13 mouse cellular contexts compared by ENCODE assay signal in the genomic region with DNA sequence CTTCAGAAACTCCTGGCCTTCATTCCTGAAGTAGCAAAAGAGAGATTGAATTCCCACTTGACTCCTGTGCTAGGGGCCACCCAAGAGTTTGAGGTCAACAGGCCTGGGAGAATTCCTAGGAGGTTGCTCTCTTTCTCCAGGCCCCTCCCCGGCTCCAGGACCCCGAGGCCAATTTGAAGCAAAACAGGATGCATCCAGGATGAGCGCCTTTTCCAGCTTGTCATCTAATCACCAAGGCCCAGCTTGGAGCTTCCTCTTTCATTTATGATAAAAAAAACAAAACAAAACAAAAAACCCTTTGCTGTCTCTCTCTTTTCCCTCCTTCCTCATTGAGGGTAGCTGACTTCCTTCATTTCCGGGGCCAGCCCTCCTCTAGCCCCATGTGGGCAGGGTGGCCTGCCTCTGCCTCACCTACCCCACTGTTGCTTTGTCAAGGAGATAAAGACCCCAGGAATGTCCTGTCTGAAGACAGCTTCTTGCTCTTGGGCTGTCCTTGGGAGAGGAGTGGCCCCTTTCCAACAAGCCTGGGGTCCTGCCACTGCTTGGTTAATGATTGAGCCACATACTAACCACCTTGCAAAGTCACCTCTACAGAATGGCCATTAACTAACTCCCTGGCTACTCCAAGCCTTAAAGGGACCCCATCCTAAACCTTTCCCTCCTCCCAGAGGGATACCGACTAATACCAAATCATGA. TPM values are rescaled to one million over a fixed set of nuclear protein-coding genes. Genes with fewer than 3 reads are reported as not detected.
DNase-seq lines count a peak whose midpoint lies in the region; ATAC-seq and TF ChIP-seq lines count a peak whose summit lies in the region.
"Had no signal": no experiment of that assay in that cellular context is flagged by ENCODE, and none has a peak within 500 bp of the region (broad histone marks: within the 10 kb centered on the region; RNA-seq: fewer than 3 reads in every experiment).

No protein-coding gene starts in this region.

- 43% methylated on average over 5 of the region's 5 CpGs for WGBS in liver, embryonic 13.5 days (ENCODE audit: insufficient replicate concordance)
- 39% methylated on average over 5 of the region's 5 CpGs for WGBS in liver, embryonic 11.5 days
- 39% methylated on average over 5 of the region's 5 CpGs for WGBS in heart, embryonic 11.5 days (ENCODE audit: insufficient replicate concordance)
- WGBS in kidney, embryonic 16.5 days = 51% methylated on average over 5 of the region's 5 CpGs
- WGBS in olfactory bulb, adult 2 months = 66% methylated on average over 5 of the region's 5 CpGs

- no peak overlapping the region for H3K4me2 ChIP-seq in liver, embryonic 13.5 days
- no peak overlapping the region for H3K4me2 ChIP-seq in liver, embryonic 11.5 days
- H3K4me2 ChIP-seq in heart, embryonic 11.5 days = peak overlapping the region; percentile 9; the same call in 1 of the 2 replicates
- peak overlapping the region; percentile 19; the same call in 1 of the 2 replicates for H3K4me2 ChIP-seq in kidney, embryonic 16.5 days (replicated peaks; ENCODE audit: low read depth, low read length)
- H3K4me2 ChIP-seq: hindbrain, embryonic 15.5 days had no signal

- H3K36me3 ChIP-seq in liver, embryonic 13.5 days = no peaks in the 10 kb centered on the region
- H3K36me3 ChIP-seq in liver, embryonic 11.5 days (ENCODE audit: control insufficient read depth, insufficient read depth, low read length) = no peaks in the 10 kb centered on the region
- H3K36me3 ChIP-seq in heart, embryonic 11.5 days (ENCODE audit: control insufficient read depth, insufficient read depth, low read length) = no peaks in the 10 kb centered on the region
- no peaks in the 10 kb centered on the region for H3K36me3 ChIP-seq in kidney, embryonic 16.5 days (ENCODE audit: insufficient read depth, low read length)
- H3K36me3 ChIP-seq: hindbrain, embryonic 15.5 days; limb, embryonic 10.5 days had no signal

- H3K4me1 ChIP-seq in liver, embryonic 13.5 days (replicated peaks) = peaks cover under 1% of the 10 kb centered on the region; the same call in 1 of the 2 replicates
- peaks cover 6% of the 10 kb centered on the region for H3K4me1 ChIP-seq in liver, embryonic 11.5 days (replicated peaks; ENCODE audit: control insufficient read depth, insufficient read depth, low read length)
- peaks cover 18% of the 10 kb centered on the region for H3K4me1 ChIP-seq in heart, embryonic 11.5 days (ENCODE audit: control insufficient read depth, insufficient read depth, low read length)
- H3K4me1 ChIP-seq in kidney, embryonic 16.5 days (ENCODE audit: insufficient read depth, low read length) = no peaks in the 10 kb centered on the region
- peaks cover 21% of the 10 kb centered on the region for H3K4me1 ChIP-seq in olfactory bulb, adult 2 months (ENCODE audit: control insufficient read depth, insufficient read depth, low read length)
- H3K4me1 ChIP-seq: hindbrain, embryonic 15.5 days had no signal

- TF ChIP-seq POLR2A in olfactory bulb, adult 2 months (IDR thresholded peaks at IDR 0.05; ENCODE audit: insufficient read depth, low read depth, low read length) = no peak

- DNase-seq in liver, embryonic 13.5 days = no peak
- DNase-seq in liver, embryonic 11.5 days (ENCODE audit: low spot score) = no peak
- no peak for DNase-seq in urinary bladder, adult 18-20 months (ENCODE audit: low spot score in 2 of 2)
- no peak for DNase-seq in layer of hippocampus, postnatal 10 days (ENCODE audit: low spot score in 2 of 2)
- DNase-seq in cerebellum, postnatal 14 days = no peak

- peak overlapping the region; percentile 36 for H3K27ac ChIP-seq in liver, embryonic 13.5 days
- no peak overlapping the region for H3K27ac ChIP-seq in liver, embryonic 11.5 days (ENCODE audit: low read depth, low read length)
- peak overlapping the region; percentile 58 for H3K27ac ChIP-seq in heart, embryonic 11.5 days (ENCODE audit: low read depth, low read length)
- H3K27ac ChIP-seq in kidney, embryonic 16.5 days (ENCODE audit: low read length) = peak overlapping the region; percentile 84
- H3K27ac ChIP-seq in olfactory bulb, adult 2 months (ENCODE audit: insufficient read depth, low read depth, low read length) = no peak overlapping the region
- H3K27ac ChIP-seq: hindbrain, embryonic 15.5 days; limb, embryonic 10.5 days had no signal

- no peak for ATAC-seq in liver, embryonic 13.5 days (ENCODE audit: low read depth)
- no peak for ATAC-seq in liver, embryonic 11.5 days (replicated peaks; ENCODE audit: low FRiP score)
- no peak for ATAC-seq in heart, embryonic 11.5 days (replicated peaks; ENCODE audit: insufficient number of reproducible peaks, low FRiP score, low TSS enrichment)
- peak; percentile 29; the same call in 1 of the 2 replicates for ATAC-seq in kidney, embryonic 16.5 days (ENCODE audit: low FRiP score, low TSS enrichment)
- ATAC-seq: CD4-positive, CD25-positive, alpha-beta regulatory T cell, adult 4 months had no signal

- no peak for TF ChIP-seq CTCF in olfactory bulb, adult 2 months (IDR thresholded peaks at IDR 0.05; ENCODE audit: insufficient read depth, low read depth, low read length)

- H3K27me3 ChIP-seq in liver, embryonic 13.5 days = peaks cover 22% of the 10 kb centered on the region
- peaks cover 35% of the 10 kb centered on the region for H3K27me3 ChIP-seq in liver, embryonic 11.5 days (replicated peaks; ENCODE audit: control insufficient read depth, insufficient read depth, low read length)
- peaks cover 11% of the 10 kb centered on the region; the same call in 1 of the 2 replicates for H3K27me3 ChIP-seq in heart, embryonic 11.5 days (ENCODE audit: control insufficient read depth, insufficient read depth, low read length)
- H3K27me3 ChIP-seq in kidney, embryonic 16.5 days (ENCODE audit: insufficient read depth, low read length) = peaks cover 33% of the 10 kb centered on the region; the same call in 1 of the 2 replicates

- H3K9ac ChIP-seq in liver, embryonic 13.5 days = no peak overlapping the region
- no peak overlapping the region for H3K9ac ChIP-seq in liver, embryonic 11.5 days (ENCODE audit: low read depth, low read length)
- no peak overlapping the region for H3K9ac ChIP-seq in heart, embryonic 11.5 days (ENCODE audit: low read depth, low read length)
- H3K9ac ChIP-seq in kidney, embryonic 16.5 days (replicated peaks; ENCODE audit: low read length) = peak overlapping the region; percentile 31; the same call in 1 of the 2 replicates
- H3K9ac ChIP-seq: hindbrain, embryonic 15.5 days had no signal

- H3K9me3 ChIP-seq in liver, embryonic 13.5 days (replicated peaks) = no peaks in the 10 kb centered on the region
- H3K9me3 ChIP-seq in liver, embryonic 11.5 days (ENCODE audit: control insufficient read depth, low read length) = no peaks in the 10 kb centered on the region
- no peaks in the 10 kb centered on the region for H3K9me3 ChIP-seq in heart, embryonic 11.5 days (replicated peaks; ENCODE audit: control insufficient read depth, low read length)
- no peaks in the 10 kb centered on the region for H3K9me3 ChIP-seq in kidney, embryonic 16.5 days (ENCODE audit: low read length)
- H3K9me3 ChIP-seq: hindbrain, embryonic 15.5 days; limb, embryonic 10.5 days had no signal

- H3K4me3 ChIP-seq in liver, embryonic 13.5 days (replicated peaks) = no peak overlapping the region
- no peak overlapping the region for H3K4me3 ChIP-seq in liver, embryonic 11.5 days (ENCODE audit: low read depth, low read length)
- H3K4me3 ChIP-seq in heart, embryonic 11.5 days (ENCODE audit: low read depth, low read length) = no peak overlapping the region
- H3K4me3 ChIP-seq in kidney, embryonic 16.5 days (ENCODE audit: low read length) = no peak overlapping the region
- peak overlapping the region; percentile 13 for H3K4me3 ChIP-seq in olfactory bulb, adult 2 months (ENCODE audit: insufficient read depth, low read depth, low read length)
- H3K4me3 ChIP-seq: erythroblast, embryonic 14.5 days; hindbrain, embryonic 15.5 days; limb, embryonic 10.5 days; myocyte had no signal

RNA-seq across cellular contexts. Expression of a gene that starts 43.5 kb away (rescaled TPM):
- 3.2 and 3.8 TPM in 2 replicates for polyA plus RNA-seq in liver, embryonic 13.5 days (2015; fragmentation: Nextera tagmentation; extraction: Ambion mirVana)
- 7.2 and 7.4 TPM in 2 replicates for polyA plus RNA-seq in liver, embryonic 11.5 days (2014; fragmentation: Nextera tagmentation; extraction: Ambion mirVana)
- polyA plus RNA-seq in heart, embryonic 11.5 days (2014; fragmentation: Nextera tagmentation; extraction: Ambion mirVana) = 7.9 and 11.8 TPM in 2 replicates
- 19.0 and 20.3 TPM in 2 replicates for polyA plus RNA-seq in kidney, embryonic 16.5 days (2015; fragmentation: Nextera tagmentation; extraction: Ambion mirVana)
- polyA plus RNA-seq in olfactory bulb, adult 2 months (2012; ENCODE audit: insufficient read depth, insufficient read length, low replicate concordance, missing spikeins) = not detected in 2 replicates
- 1 to 10 TPM; 8.6 to 8.9 TPM for total RNA-seq in layer of hippocampus, postnatal 10 days (2021)

Comparison
In these comparisons a context has a peak if more than half of its experiments do, and no peak if none do; other contexts are left out.
1. H3K27ac ChIP-seq: peak in liver, embryonic 13.5 days (single experiment), heart, embryonic 11.5 days (single experiment) and kidney, embryonic 16.5 days (single experiment); none in liver, embryonic 11.5 days (single experiment) and olfactory bulb, adult 2 months (single experiment).
2. H3K4me2 ChIP-seq: peak in heart, embryonic 11.5 days (single experiment) and kidney, embryonic 16.5 days (single experiment); none in liver, embryonic 13.5 days (single experiment) and liver, embryonic 11.5 days (single experiment).